Mouse (Mus musculus) cerebellum, adult (tissue): ENCODE data around the gene Lama5.

Source experiments
- ATAC-seq: cut with Nextera tagmentation; 2 replicates; pipeline ENCODE4 v1.9.2; 2017; ENCODE audit warnings: mild to moderate bottlenecking, moderate library complexity, mixed read lengths; ENCODE audit not compliant: insufficient number of reproducible peaks, low FRiP score, low TSS enrichment

Lama5 gene

DNA sequence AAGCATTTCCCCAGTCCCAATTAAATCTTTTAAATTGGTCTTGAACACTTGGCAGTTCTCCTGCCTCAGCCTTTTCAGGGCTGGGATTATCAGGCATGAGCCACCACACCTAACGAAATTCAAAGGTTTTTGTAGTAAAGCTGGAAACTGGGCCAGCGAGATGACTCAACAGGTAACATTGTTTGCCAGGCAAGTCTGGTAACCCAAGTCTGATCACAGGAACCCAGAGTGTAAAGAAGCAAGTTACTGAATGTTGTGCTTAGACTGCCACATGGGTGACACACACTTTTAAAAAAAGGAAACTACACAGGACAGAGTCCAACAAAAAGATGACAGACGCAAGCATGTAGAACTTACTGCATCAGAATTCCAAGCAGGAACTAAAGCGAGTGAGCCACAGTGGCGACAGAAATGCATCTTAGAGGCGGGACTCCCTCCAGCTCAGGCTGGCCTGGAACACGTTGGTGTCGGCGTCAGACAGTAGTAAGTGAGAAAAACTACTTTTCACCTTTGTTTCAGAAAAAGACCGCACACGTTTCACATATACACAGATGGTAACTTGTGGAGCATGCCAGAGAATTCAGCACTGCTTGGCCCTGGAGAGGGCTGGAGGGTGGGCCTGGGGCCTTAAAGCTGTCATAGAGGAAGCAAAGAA, 55.4 kb downstream of the Lama5 start:
- ATAC-seq, result no peak

- no peak for ATAC-seq
Observed at GRCm38 (mm10) chr2:180166869-180167268, 58.8 kb downstream of the Lama5 start.

GRCm38 (mm10) chr2:180165855-180166254, 59.8 kb downstream of the Lama5 start:
- no peak for ATAC-seq

GRCm38 (mm10) chr2:180158627-180159026, 67.0 kb downstream of the Lama5 start:
- ATAC-seq, result no peak

DNA sequence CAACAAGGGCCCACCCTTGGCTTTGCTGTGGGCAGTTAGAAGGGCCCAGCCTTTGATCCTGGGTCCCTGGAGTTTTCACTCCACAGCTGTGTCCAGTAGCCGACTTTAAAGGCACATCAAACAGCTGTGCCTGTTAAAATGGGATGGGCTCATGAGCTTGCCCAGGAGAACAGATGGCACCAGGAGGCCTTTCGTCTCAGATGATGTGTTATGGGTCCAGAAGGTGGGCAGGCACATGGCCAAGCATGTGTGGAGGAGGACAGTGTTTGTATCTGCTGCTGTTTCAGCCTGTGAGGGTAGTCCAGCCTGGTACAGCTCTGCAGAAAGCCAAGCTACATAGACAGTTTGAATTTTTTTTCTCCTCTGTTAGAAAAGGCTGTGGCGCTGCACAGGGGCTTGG, 70.9 kb downstream of the Lama5 start:
- ATAC-seq, result no peak

- ATAC-seq, result 0 out of 2 replicates have a peak, but pooled peaks have one; percentile 15
Observed at GRCm38 (mm10) chr2:180148551-180148950, 77.1 kb downstream of the Lama5 start.

- no peak for ATAC-seq
Observed at GRCm38 (mm10) chr2:180147379-180147778, 78.3 kb downstream of the Lama5 start.

DNA sequence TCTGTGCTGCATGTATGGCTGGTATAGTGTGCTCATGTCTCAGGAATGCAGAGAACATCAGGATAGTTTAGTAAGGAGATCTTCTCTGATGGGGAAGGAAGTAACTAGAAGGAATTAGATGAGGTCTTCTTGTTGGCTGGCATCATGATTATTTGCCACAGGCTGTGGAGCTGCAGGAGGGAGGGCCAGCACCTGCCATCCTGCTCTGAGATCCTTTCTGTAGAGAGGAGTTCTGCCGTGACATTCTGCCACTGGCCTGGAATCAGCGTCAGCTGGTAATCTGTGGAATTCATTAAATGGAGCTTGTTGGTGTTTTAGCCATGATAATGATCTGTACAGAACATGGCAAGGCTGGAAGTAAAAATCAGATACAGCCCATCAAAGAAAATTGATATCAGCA, 79.6 kb downstream of the Lama5 start:
- ATAC-seq, result peak; percentile 69; the same call in 1 of the 2 replicates

- ATAC-seq, result no peak
Observed at GRCm38 (mm10) chr2:180135414-180135813, 90.2 kb downstream of the Lama5 start.

GRCm38 (mm10) chr2:180133911-180134310, 91.7 kb downstream of the Lama5 start:
- ATAC-seq, result no peak

DNA sequence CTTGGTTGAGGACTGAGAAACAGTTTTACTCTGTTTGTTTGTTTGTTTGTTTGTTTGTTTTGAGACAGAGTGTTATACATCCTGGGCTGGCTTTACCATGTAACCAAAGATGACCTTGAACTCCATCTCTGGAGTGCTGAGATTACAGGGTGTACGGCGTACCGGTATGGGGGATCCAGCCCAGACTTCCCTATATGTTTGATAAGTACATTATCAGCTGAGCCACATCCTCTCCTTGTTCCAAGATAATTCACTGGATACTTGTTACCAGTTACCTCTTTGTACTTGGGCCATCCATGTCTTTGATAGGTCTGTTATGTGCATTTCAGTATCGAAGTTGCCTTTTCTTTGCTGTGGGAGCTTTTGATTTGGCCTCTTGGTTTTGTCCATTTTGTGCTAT, 92.4 kb downstream of the Lama5 start:
- ATAC-seq, result no peak

DNA sequence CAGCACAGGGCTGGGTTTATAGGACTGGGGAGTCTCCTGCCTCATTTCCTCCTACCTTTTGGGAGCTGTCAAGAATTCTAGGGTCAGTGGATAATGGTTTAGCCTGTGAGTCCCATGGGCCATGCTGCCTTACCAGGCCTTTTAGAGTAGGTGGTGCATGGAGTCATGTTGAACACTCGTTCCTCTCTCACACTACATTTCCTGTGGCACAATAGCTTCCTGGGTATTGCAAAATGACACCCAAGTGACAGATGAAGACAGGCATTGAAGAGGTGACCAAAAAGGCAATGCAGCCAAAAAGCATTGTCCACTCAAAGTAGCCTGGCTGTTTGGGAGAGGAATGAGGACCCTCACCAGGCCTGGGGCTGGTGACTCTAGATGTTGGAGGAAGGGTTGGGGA, 98.0 kb downstream of the Lama5 start:
- ATAC-seq, result no peak
